Mouse (Mus musculus) heart, postnatal 0 days (tissue): ENCODE results near the gene Wnk4.

Experiments used
- CTCF ChIP-seq: IDR thresholded peaks from 2 replicates; pipeline ENCODE4 v1.5.1; 2016; ENCODE audit warnings: antibody characterized with exemption, control low read depth, low read depth
- EP300 ChIP-seq: IDR thresholded peaks from 2 replicates; pipeline ENCODE4 v1.6.1; 2016; ENCODE audit warnings: antibody characterized with exemption, low read depth

GRCm38 (mm10) chr11:101291231-101291630 lies 30.9 kb downstream of the Wnk4 start:
- TF ChIP-seq CTCF (no peak), EP300 (no peak)
